Mouse (Mus musculus) thymus, adult 2 months (tissue): ENCODE results near the gene Rps2. TPM values are rescaled to one million over a fixed set of nuclear protein-coding genes. Genes with fewer than 3 reads are reported as not detected.

Experiments
- DNase-seq: peaks from one replicate; pipeline ENCODE4 v3.0.0; 2021
- H3K27ac ChIP-seq: fragments of 200-500 bp; 2 replicates; pipeline ENCODE4 v1.5.1; 2012; ENCODE audit warnings: low read length, control low read depth; ENCODE audit not compliant: control insufficient read depth, insufficient read depth
- H3K27me3 ChIP-seq: fragments of 200-500 bp; 2 replicates; pipeline ENCODE4 v1.6.1; 2012; ENCODE audit warnings: mild to moderate bottlenecking, low read length, moderate library complexity, mixed read lengths; ENCODE audit not compliant: control insufficient read depth, insufficient read depth
- H3K36me3 ChIP-seq: fragments of 200-500 bp; 2 replicates; pipeline ENCODE4 v1.6.1; 2012; ENCODE audit warnings: mild to moderate bottlenecking, low read length, moderate library complexity; ENCODE audit not compliant: control insufficient read depth, insufficient read depth
- H3K4me1 ChIP-seq: fragments of 200-500 bp; replicated peaks from 2 replicates; pipeline ENCODE4 v1.6.1; 2012; ENCODE audit warnings: low read length; ENCODE audit not compliant: control insufficient read depth, insufficient read depth
- H3K4me3 ChIP-seq: fragments of 200-500 bp; 2 replicates; pipeline ENCODE4 v1.5.1; 2012; ENCODE audit warnings: mild to moderate bottlenecking, low read length, control low read depth, moderate library complexity; ENCODE audit not compliant: control insufficient read depth, insufficient read depth
- CTCF ChIP-seq: fragments of 200-500 bp; IDR thresholded peaks from 2 replicates; pipeline ENCODE4 v1.5.1; 2012; ENCODE audit warnings: mild to moderate bottlenecking, control low read depth, low read length, moderate library complexity, borderline replicate concordance; ENCODE audit not compliant: control insufficient read depth, poor library complexity, insufficient read depth; ENCODE audit errors: extremely low read depth
- POLR2A ChIP-seq: fragments of 200-500 bp; IDR thresholded peaks from 2 replicates; pipeline ENCODE4 v1.6.1; 2012; ENCODE audit warnings: mild to moderate bottlenecking, low read length, control low read depth, moderate library complexity; ENCODE audit not compliant: control insufficient read depth, poor library complexity, insufficient read depth; ENCODE audit errors: extremely low read depth
- WGBS: fragments of 180-500 bp; shearing (Covaris S2); methylation state at CpG from one replicate; pipeline ENCODE4 v1.1.7; 2018; 5-methylcytosine and 5-hydroxymethylcytosine counted together
- polyA plus RNA-seq: library from polyadenylated mRNA; depleted of rRNA; stranded (reverse); fragments of >200 nt; gene quantifications from 2 replicates; pipeline ENCODE4 v1.2.3, GENCODE M21; 2012

The Rps2 gene
- polyA plus RNA-seq, 1 experiment = 3,484 TPM

- DNase-seq = no peak
- Histone ChIP-seq H3K4me1 (no peaks in the 10 kb centered on the region), H3K36me3 (no peaks in the 10 kb centered on the region), H3K27me3 (no peaks in the 10 kb centered on the region), H3K27ac (no peak overlapping the region), H3K4me3 (no peak overlapping the region)
- 93% methylated on average over 6 of the region's 6 CpGs for WGBS
- TF ChIP-seq POLR2A (no peak), CTCF (no peak)
Observed at GRCm38 (mm10) chr17:24729067-24729466, 11.2 kb downstream of the Rps2 start.

DNA sequence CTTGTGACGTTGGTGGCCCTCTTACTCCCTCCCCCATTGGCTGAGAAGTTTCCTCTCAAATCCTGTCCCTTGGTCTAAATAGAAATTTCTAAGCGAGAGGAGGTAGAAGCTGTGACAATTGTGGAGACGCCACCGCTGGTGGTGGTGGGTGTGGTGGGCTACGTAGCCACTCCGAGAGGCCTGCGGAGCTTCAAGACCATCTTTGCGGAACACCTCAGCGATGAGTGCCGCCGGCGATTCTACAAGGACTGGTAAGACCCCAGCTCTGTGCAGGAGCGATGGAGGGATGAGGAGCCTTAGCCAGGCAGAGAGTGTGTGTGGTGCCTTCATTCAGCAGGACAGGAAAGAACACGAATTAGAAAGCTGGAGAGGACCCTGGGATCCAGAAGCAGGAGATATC is 12.9 kb downstream of the Rps2 start:
- WGBS = 83% methylated on average over 14 of the region's 14 CpGs
- Histone ChIP-seq H3K36me3 (no peaks in the 10 kb centered on the region), H3K27me3 (no peaks in the 10 kb centered on the region), H3K4me3 (no peak overlapping the region), H3K4me1 (no peaks in the 10 kb centered on the region), H3K27ac (no peak overlapping the region)
- TF ChIP-seq CTCF = no peak
- TF ChIP-seq POLR2A = no peak
- DNase-seq = no peak

- Histone ChIP-seq H3K36me3 (no peaks in the 10 kb centered on the region), H3K27ac (no peak overlapping the region), H3K27me3 (no peaks in the 10 kb centered on the region), H3K4me1 (peaks cover 11% of the 10 kb centered on the region), H3K4me3 (no peak overlapping the region)
- WGBS = 91% methylated on average over 12 of the region's 12 CpGs
- DNase-seq = no peak
- TF ChIP-seq CTCF (no peak), POLR2A (no peak)
Observed at GRCm38 (mm10) chr17:24732233-24732935, 14.5 kb downstream of the Rps2 start.

DNA sequence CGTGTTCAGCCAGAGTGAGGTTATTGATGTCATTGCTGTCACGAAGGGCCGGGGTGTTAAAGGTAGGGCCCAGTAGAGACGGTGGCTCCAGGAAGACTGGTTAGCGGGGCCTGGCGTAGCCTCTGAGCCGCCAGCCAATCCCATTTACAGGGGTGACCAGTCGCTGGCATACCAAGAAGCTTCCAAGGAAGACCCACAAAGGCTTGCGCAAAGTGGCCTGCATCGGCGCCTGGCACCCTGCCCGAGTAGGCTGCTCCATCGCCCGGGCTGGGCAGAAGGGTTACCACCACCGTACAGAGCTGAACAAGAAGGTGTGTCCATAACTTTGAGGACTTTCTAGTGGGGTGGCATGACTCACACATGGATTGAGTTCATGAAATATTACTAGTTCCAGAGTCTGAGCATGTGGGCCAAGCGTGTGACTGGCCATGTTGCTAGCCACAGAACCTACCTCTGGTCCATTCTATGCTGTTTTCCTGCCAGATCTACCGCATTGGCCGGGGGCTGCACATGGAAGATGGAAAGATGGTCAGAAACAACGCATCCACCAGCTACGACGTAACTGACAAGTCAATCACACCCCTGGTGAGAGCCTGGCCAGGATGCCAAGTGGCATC is 15.6 kb downstream of the Rps2 start:
- H3K27me3 ChIP-seq = no peaks in the 10 kb centered on the region
- peaks cover 12% of the 10 kb centered on the region for H3K4me1 ChIP-seq
- DNase-seq = no peak
- H3K4me3 ChIP-seq = no peak overlapping the region
- no peak overlapping the region for H3K27ac ChIP-seq
- no peak for TF ChIP-seq CTCF
- TF ChIP-seq POLR2A = no peak
- H3K36me3 ChIP-seq = no peaks in the 10 kb centered on the region
- whole genome bisulfite sequencing = 95% methylated on average over 21 of the region's 21 CpGs

DNA sequence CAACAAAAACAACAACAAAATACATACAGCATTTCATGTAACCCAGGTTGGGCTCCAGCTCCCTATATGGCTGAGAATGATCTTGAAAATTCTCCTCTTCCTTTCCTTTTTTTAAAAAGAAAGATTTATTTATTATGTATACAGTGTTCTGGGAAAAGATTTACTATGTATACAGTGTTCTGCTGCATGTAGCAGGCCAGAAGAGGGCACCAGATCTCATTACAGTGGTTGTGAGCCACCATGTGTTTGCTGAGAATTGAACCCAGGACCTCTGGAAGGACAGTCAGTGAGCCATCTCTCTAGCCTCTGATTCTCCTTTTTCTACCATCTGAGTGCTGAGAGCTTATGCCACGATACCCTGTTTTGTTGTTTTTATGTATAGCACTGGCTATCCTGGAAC is 16.6 kb downstream of the Rps2 start:
- whole genome bisulfite sequencing = 95% methylated on average over 1 of the region's 1 CpGs

DNA sequence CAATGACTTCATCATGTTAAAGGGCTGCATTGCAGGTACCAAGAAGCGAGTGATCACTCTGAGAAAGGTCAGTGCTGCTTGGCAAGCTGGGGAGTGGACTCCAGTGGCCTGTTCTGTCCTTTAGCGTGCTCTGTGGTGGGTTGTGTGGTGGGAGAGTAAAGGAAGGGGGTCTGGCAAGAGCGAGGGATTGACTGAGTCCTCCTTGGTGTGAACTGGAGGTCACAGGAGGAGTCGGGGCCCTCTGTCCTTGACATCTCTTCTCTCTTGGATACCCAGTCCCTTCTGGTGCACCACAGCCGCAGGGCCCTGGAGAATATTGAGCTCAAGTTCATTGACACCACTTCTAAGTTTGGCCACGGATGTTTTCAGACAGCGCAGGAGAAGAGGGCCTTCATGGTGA is 17.5 kb downstream of the Rps2 start:
- H3K4me3 ChIP-seq = no peak overlapping the region
- peaks cover 12% of the 10 kb centered on the region for H3K4me1 ChIP-seq
- no peak for DNase-seq
- H3K36me3 ChIP-seq = no peaks in the 10 kb centered on the region; the same call in 1 of the 2 replicates
- TF ChIP-seq POLR2A (no peak), CTCF (no peak)
- H3K27me3 ChIP-seq = no peaks in the 10 kb centered on the region
- H3K27ac ChIP-seq = no peak overlapping the region
- WGBS = 98% methylated on average over 7 of the region's 7 CpGs

More for the DNA sequence above, 16.6 kb downstream of the Rps2 start:
- H3K4me1 ChIP-seq = peaks cover 12% of the 10 kb centered on the region
- DNase-seq = no peak
- no peak overlapping the region for H3K4me3 ChIP-seq
- no peaks in the 10 kb centered on the region for H3K27me3 ChIP-seq
- H3K36me3 ChIP-seq = no peaks in the 10 kb centered on the region
- no peak for TF ChIP-seq POLR2A
- TF ChIP-seq CTCF = no peak
- H3K27ac ChIP-seq = no peak overlapping the region

DNA sequence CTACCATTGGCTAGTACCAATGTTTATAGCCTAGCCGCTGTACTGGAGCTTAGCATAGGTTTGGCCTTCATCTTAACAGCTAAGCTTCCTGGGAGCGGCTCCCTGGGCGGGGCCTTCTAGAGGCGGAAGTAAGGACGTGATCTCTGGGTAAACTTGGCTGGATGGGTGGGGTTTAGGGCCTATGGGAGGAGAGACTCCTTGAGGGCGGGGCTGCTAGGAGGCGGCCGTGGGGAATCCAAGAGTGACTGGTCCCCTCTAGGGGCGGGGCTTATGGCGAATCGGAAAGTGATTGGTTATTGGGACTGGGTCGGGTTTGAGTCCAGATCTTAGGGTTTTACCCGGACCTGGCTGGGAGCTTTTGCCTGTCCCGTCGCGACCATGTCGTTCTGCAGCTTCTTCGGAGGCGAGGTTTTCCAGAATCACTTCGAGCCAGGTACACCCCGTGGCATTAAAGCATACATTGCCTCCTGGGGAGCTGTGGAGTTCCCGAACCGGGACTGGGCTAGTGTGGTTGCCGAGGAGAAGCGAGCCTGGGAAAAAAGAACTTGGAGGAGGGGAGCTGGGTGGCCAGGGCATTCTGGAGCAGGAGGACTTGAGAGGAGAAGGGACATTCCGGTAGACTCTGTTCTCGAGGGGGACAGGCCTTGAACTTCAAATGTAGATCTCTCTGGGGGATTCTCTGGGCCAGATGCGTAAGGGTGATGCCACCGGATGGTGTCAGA is 18.6 kb downstream of the Rps2 start, which contains the start of gene Msrb1:
TSS of gene Msrb1 (plus strand) at position 313 of the 722 bp plus-strand sequence.
- peak within 1 kb of the TSS; percentile 17 for H3K27ac ChIP-seq
- peak within 1 kb of the TSS; percentile 79 for H3K4me3 ChIP-seq
- peak; percentile 53 for TF ChIP-seq POLR2A
- peak; percentile 34; the same call in 1 of the 2 replicates for TF ChIP-seq CTCF
- no peaks in the 10 kb centered on the region for H3K27me3 ChIP-seq
- no peaks in the 10 kb centered on the region; the same call in 1 of the 2 replicates for H3K36me3 ChIP-seq
- WGBS = 2% methylated on average over 29 of the region's 29 CpGs
- DNase-seq = peak; percentile 97
- H3K4me1 ChIP-seq = peaks cover 12% of the 10 kb centered on the region
